Mouse (Mus musculus) left cerebral cortex, adult 11 months (tissue): ENCODE measurements around the gene Il20rb.

Experiments
- DNase-seq: peaks from one replicate; pipeline ENCODE4 v3.0.0; 2022; ENCODE audit warnings: low spot score

The Il20rb gene

GRCm38 (mm10) chr9:100419644-100420043 is 66.9 kb downstream of the Il20rb start:
- DNase-seq, result no peak

- no peak for DNase-seq
These were observed 67.5 kb downstream of the Il20rb start for GRCm38 (mm10) chr9:100419103-100419502.

DNA sequence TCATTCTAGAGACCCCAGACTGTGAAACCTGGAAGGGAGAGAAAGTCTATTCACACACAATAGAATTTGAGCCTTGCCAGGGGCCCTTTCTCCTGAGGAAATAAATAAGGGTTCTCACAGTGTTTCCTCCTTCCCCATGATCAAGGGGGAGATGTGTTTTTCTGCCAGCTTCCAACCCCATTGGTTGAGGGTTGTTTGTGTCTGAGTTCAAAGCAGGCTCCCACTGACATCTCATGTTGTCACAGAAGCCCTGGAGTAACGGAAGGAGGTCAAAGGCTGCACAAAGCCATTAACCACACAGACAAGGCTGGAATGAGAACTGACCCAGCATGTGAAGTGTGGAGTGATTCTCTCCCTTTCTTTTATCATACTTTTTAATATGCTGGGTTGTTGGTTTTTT is 69.8 kb downstream of the Il20rb start:
- no peak for DNase-seq

GRCm38 (mm10) chr9:100416299-100416698 is 70.3 kb downstream of the Il20rb start:
- no peak for DNase-seq

DNA sequence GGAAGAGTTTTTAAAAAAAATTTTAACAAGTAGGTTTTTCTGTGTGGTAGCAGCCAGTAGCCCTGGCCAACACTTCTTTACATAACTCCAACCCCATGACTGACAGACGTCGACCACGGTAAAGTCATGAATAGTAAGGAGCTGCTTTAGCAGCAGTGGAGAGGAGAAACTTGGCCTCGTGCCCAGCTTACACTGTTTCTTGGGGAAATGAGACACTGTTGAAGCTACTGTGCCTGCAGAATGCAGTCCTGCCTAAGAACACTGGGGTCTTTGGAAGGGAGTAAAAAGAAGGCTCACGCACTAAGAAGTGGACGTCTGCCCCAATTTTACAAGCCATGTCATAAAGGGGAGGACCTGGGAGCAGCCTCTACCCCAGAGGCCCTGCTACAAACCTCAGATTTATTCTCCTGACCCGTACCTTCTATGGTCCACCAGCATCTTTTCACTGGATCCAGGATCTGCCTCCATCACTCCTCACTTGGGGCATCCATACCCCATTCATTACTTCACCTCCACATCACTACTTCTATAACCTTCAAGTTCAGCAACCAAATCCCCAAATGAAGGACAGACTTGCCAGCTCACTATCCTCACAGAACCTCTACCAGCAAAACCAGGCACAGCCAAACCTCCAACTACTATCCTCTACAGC is 71.1 kb downstream of the Il20rb start:
- DNase-seq, result no peak
